Mouse (Mus musculus) spleen, adult 12 weeks (tissue): ENCODE results near the gene Gramd1a.

Source experiments
- DNase-seq: peaks from one replicate; pipeline ENCODE4 v3.0.0; 2022; ENCODE audit warnings: low spot score

Gramd1a gene

DNA sequence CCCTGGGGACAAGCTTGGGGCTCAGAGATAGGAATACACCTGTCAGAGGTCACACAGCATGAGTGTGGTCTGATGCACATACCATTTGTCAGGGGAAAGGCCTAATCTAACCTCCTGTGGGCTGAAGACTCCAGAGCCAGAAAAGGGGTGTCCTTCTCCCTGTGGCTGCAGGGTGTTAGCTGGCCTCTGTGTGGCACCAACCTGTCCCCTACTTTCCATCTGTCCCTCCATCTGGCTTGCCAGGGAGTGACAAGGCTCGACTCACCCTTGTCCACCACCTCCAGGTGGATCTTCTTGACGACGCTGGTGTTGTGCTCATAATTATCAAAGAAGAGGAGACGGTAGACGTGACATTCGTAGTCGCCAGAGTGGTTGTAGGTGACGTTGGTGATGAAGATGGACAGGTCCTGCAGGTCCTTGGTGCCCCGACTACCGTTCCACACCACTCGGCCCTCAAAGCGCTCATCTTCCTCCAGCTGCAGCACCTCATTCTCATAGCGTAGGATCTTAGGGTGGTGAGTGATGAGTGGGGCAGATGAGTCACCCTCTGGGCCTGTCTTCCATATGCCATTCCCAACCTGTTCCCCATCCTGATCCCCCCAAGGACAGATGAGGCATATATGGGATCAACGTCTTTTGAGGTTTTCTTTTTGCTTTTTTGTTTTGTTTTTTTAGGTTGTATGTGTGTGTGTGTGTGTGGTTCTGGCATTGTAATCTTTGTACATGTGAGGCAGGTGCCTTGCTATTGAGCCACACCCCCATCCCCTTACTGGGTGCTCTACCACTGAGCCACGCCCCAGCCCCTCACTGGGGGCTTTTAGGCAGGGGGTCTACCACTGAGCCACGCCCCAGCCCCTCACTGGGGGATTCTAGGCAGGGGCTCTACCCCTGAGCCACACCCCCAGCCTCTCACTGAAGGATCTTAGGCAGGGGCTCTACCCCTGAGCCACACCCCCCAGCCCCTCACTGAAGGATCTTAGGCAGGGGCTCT is 32.8 kb downstream of the Gramd1a start:
- DNase-seq: no peak

DNA sequence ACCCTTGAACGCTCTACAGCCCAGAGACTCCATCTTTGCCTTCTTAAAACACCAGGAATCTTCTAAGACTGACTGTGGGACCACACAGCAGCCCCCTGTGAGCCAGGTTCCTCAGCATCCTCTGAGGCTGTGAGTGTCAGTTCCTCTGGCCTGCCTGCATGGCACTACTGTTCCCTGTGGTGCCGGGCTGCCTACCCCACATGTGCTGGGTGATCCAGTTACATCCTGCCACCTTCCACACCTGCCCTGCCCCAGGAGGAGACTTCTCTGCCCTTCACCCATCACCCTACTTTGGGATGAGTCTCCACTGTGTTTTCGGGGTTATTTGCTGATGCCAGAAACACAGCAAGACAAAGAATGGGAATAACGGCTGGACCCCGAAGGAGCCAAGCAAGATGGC is 36.1 kb downstream of the Gramd1a start:
- DNase-seq: no peak

GRCm38 (mm10) chr7:31118486-31118885 is 37.2 kb downstream of the Gramd1a start:
- no peak for DNase-seq

DNA sequence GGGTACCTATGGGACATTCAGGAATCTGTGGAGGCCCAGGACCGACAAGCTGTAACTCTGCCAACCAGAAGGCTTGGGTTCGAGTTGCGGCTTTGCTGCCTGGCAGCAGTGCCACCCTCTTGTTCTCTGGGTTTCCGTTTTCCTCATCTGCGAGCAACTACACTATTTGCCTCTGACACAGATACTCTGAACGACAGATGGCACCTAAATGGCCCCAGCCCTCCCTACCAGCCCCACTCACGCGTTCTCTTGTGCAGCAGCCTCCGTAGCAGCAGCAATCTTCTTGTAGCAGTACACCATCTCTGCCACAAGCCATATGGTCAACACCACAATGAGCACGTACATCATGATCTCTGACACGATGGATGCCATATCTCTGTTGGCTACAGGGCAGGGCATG is 38.2 kb downstream of the Gramd1a start:
- no peak for DNase-seq

- DNase-seq: no peak
Observed at GRCm38 (mm10) chr7:31116721-31117145, 39.0 kb downstream of the Gramd1a start.

DNA sequence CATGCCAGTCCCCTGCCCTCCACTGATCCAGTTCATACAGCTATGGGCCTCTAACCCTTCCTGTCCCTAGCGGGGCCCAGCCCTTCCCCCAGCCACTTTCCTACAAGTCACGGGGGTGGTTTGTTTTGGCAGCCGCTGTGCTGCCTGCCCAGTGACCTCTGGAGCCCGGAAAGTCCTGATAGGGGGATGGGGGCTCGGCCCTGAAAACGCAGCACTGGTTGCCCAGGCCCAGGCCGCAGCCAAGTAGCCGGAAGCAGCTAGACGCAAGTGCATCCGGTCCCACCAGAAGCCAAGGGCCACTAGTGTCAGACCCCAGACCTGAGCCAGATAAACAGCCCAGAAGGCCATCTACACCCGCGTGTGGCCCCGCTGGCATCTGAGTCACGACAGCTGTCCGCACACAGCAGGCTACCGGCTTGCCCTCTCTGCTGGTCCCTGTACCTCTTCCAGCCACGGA is 40.1 kb downstream of the Gramd1a start:
- no peak for DNase-seq

DNA sequence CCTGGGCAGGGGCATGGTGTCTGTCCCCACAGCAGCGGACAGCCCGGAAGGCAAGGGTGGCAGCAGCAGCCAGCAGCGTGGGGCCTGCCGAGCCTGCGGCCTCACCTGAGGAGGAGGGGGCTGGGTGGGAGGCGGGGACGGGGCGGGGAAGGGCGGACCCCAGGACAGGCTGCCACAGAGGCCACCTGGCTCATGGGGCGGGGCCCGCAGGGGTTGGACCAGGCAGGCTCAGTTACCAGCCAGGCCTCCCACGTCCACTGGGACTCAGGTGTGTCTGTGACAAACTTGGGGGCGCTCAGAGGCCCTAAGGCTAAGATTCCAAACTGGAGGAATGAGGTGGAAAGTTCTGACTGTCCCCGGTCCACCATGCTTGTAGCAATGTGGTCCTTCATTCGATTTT is 40.5 kb downstream of the Gramd1a start, which contains the start of gene Hpn:
Gene Hpn (minus strand): TSS at position 109 of the 400 bp plus-strand sequence.
- no peak for DNase-seq

DNA sequence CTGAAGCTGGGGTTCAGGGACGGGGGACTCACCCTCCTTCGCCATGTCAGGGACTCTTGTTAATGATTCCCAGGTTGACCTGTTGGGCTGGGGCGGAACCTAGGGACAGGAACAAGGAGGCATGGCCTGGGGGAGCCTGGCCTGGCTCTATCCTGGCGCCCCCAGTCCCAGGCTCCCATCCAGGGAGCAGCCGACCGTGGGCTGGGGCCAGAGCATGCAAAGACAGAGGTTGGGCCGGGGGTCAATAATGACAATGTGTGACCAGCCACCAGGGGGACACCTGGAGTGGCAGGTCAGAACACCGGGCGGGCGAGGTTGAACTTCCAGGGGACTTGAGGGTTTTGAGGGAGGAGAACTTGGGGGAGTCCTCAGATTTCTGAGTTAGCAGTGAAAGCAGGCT is 41.0 kb downstream of the Gramd1a start:
- no peak for DNase-seq

DNA sequence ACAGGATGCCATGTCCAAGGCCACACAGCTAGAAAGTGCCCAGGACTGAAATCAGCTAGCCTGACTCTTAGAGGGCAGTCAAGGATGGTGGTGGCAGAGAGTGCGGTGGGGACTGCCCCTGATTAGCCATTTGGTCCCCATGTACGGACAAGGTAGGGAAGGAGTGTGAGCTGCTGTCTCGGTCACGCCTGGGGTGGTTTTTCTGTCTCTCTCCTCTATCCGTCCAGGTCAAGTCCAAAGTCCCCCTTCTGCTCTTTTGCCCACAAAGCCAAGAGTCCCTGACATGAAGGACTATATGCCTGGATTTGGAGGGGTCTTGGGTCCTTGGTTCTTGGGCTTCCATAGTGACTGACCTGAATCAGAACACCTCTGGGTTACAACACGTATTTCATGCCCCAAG is 41.9 kb downstream of the Gramd1a start:
- DNase-seq: no peak

DNA sequence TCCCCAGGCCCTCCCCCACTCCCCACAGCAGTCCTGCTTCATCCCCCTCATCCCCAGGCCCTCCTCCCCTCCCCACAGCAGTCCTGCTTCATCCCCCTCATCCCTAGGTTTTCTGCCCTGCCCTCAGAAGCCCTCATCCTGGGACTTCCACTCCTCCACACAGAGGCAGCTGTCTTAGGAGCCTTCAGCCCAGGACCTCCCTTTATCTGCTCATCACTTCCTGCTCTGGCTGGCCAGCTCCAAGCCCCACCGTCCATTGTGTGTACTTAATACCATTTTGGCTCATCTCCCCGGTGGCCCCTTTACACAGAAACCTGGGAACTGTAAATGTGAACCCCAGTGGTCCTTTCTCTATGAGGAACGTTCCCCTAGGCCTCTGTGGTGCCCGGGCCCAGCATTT is 43.7 kb downstream of the Gramd1a start:
- no peak for DNase-seq

DNA sequence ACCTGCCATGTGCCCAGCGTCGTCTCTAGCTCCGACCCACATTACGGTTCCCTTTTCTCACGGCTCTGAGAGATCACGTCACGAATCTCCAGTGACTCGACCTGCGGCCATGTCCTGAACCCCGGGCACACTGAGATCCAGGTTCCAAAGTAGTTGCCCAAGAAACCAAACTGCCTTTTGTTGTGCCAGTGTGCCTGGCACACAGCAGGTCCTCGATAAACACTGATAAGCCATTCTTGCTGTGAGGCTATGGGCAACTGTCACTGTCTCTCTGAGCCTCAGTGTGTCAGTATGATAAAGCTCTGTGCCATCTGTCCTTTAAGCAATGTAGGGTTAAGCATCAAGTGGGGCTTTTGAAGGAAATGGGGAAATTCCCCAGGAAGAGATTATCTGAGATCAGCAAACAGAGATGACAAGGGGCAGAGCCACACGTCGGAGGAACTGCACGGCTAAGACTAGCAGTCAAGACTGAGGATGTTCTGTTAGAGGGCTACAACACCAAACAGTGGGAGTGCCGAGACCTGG is 44.8 kb downstream of the Gramd1a start:
- no peak for DNase-seq

GRCm38 (mm10) chr7:31109796-31110195 is 45.9 kb downstream of the Gramd1a start:
- DNase-seq: no peak

- no peak for DNase-seq
Observed at GRCm38 (mm10) chr7:31109091-31109490, 46.6 kb downstream of the Gramd1a start.

- DNase-seq: no peak
Observed at GRCm38 (mm10) chr7:31107781-31108180, 47.9 kb downstream of the Gramd1a start.

DNA sequence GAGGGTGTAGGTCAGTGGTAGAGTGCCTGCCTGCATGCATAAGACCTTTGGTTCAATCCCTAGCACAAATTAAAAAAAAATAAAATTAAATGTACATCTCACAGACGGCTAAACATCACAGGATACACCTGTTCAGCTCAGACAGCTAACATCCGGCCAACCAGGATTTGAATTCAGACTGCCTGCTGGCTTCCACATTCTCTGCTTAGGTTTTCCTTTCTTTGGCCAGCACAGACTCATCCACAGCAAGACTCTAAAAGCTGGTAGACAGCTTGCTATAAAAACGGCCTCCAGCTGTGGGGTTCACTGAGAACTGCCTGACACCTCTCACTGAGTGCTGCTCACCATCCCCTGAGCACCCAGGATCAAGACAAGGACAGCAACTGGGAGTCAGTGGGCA is 49.5 kb downstream of the Gramd1a start:
- DNase-seq: no peak

GRCm38 (mm10) chr7:31105061-31105768 is 50.5 kb downstream of the Gramd1a start:
- no peak for DNase-seq

DNA sequence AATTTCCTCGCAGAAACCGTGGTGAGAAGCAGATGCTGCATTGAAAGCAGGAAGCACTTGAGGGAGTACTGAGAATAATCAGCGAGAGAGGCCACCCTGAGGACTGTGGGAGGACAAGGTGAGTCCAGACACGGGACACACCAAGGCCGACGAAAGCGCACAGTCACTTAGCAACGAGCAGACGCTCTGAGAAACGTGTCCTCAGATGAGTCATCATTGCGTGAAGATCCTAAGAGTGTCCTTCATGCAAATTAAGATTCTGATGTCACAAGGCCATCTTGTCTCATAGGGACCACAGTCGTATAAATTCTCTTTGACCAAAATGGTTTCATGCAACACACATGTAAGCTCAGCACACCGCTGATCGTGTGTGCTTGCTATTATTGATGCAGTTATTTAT is 54.9 kb downstream of the Gramd1a start:
- DNase-seq: no peak

DNA sequence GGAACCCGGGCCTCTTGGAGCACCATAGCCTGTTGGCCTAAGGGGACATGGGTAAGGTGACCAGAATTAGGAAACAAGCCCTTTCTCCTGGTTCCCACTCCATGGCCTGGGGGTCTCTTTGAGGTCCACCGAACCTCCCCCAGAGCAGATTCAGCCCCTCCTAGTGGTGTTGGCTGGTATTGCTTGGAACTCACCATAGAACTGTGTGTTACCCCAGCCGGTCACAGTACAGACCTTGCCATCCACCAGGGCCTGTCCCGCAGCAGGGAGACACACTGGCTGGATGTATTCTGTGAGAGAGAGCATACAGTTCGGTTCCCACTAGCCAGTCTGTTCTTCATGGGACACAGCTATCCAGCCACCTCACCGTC is 56.1 kb downstream of the Gramd1a start:
- no peak for DNase-seq

DNA sequence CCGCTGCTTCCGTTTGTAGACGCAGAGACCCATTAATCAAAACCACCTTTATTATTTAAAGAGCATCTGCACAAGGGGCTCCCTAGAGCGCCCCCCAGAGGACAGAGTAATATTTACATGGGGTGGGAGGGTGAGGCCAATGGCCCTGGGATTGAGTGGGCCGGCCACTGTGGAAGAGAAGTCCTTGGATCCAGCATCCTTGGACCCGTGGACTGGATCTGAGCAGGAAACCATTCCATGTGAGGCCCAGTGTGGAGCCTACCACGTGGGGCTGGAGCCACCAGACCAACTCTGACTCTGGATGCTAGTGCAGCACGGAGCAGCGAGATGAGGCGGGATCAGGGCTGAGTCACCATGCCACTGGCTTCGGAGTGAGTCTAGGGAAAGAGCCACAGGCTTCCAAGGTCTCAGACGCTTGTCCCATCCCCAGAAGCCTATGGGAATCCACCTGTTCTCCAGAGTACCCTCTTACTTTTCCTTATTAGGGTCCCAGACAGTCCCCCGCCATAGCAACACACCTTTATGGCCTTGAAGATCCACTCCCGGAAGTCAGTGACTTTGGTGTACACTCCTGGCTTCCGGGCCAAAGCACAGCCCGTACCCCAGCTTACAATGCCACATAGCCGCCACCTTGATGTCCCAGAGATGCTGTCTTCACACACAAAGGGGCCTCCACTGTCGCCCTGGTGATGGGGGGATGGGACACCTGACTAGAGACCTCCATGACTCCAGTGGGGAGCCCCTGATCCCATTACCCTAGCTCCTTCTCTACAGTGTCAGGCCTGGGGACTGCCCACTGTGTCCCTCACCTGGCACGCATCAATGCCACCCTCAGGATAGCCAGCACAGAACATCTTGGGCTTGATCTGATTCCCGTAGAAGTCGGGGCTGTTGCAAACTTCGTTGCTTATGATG is 56.7 kb downstream of the Gramd1a start:
- DNase-seq: no peak

DNA sequence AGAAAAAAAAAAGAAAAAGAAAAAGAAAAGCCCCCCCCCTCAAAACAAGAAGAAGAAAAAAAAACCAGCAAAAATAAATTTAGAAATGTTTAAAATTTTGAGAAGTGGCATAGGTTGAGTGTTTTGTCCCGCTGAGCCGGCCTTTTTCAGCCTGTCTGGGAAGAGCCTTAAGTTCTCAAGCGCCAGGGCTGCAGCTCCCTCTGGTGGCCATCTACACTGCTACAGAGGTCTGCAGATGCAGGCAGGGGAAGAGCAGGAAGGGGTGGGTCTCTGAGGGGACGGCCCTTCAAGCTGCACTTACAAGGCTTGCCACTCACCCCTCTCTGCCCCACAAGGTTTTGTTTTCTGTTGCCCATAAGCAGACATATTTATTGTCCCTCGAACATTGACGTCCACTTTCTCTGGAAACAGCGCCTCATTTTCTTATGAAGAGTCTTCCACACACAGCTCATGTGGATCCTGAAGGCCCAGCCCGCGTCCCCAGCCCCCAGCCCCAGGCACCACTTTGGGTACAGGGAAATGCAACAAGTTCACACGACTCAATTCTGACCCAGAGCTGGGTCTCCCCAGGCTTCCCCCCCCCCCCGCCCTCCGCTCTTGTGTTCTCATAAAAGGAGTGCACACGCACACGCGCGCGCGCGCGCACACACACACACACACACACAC is 58.0 kb downstream of the Gramd1a start:
- peak; percentile 65 for DNase-seq

- no peak for DNase-seq
Observed at GRCm38 (mm10) chr7:31096892-31097564, 58.7 kb downstream of the Gramd1a start.
